Mouse (Mus musculus) layer of hippocampus, adult 9-10 months (tissue): ENCODE data around the gene Cdh9.

Experiments
- DNase-seq: peaks from one replicate; pipeline ENCODE4 v3.0.0; 2022; ENCODE audit warnings: low spot score

The Cdh9 gene

GRCm38 (mm10) chr15:16728470-16729011 is at the start of gene Cdh9:
Gene Cdh9 (plus strand): TSS chr15:16728756.
- DNase-seq, result peak; percentile 39

GRCm38 (mm10) chr15:16679096-16679495 is 49.5 kb upstream of the Cdh9 start:
- DNase-seq, result no peak

- no peak for DNase-seq
These were observed 28.7 kb upstream of the Cdh9 start for GRCm38 (mm10) chr15:16699821-16700220.

- no peak for DNase-seq
These were observed 26.2 kb upstream of the Cdh9 start for GRCm38 (mm10) chr15:16702340-16702739.

- DNase-seq, result no peak
These were observed 10.5 kb downstream of the Cdh9 start for GRCm38 (mm10) chr15:16739088-16739487.

GRCm38 (mm10) chr15:16746672-16747071 is 18.1 kb downstream of the Cdh9 start:
- no peak for DNase-seq

- no peak for DNase-seq
These were observed 34.7 kb downstream of the Cdh9 start for GRCm38 (mm10) chr15:16763252-16763651.

- DNase-seq, result no peak
These were observed 56.0 kb downstream of the Cdh9 start for GRCm38 (mm10) chr15:16784575-16784974.

GRCm38 (mm10) chr15:16792857-16793256 is 64.3 kb downstream of the Cdh9 start:
- peak; percentile 38 for DNase-seq

GRCm38 (mm10) chr15:16801302-16801701 is 72.7 kb downstream of the Cdh9 start:
- DNase-seq, result no peak

GRCm38 (mm10) chr15:16810787-16811186 is 82.2 kb downstream of the Cdh9 start:
- no peak for DNase-seq

- no peak for DNase-seq
These were observed 85.5 kb downstream of the Cdh9 start for GRCm38 (mm10) chr15:16814035-16814434.

GRCm38 (mm10) chr15:16834761-16835160 is 106.2 kb downstream of the Cdh9 start:
- no peak for DNase-seq

- no peak for DNase-seq
These were observed 154.0 kb downstream of the Cdh9 start for GRCm38 (mm10) chr15:16882542-16882941.

GRCm38 (mm10) chr15:16896674-16897073 is 168.1 kb downstream of the Cdh9 start:
- no peak for DNase-seq
